ENCODE assay signal across 1 mouse cellular context in the genomic region with DNA sequence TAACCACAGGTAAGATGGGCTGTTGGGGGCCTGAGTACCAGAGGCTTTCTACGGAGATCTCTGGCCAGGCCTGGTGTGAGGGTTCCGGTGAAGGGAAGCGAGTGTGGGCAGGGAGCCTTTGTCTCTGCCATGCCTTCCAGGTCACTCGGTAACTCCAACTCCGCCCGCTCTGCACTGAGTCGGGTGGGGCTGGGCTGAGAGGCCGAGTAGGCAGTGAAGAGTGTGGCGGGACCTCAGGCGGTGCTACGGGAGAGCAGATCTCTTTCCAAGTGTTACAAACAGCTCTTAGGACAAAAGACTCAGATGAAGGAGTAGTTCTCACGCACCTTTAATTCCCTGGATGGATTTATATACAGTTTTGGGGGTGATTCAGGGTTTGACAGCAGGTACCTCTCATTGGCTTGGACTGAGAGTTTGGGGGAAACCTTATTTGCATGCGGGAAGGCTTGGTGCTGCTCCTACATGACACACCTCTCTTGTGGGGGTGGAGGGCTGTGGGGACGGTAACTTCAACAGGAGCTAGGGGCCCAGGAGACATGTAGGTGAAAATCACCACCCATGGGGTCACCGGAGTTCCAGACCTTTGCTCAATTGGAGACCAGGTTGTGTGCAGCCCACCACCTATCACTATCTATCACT.
TF ChIP-seq lines count a peak whose summit lies in the region.

No protein-coding gene starts in this region.

TF ChIP-seq in CH12.LX, 34 proteins besides CTCF, POLR2A, EP300 and RAD21 (continued from another document):
- peak; percentile 20; the same call in 1 of the 2 replicates for TF ChIP-seq MAX (IDR thresholded peaks at IDR 0.05; ENCODE audit: low read length)
